Mouse (Mus musculus) urinary bladder, adult 2 months (tissue): ENCODE measurements around the gene Lhx4. TPM values are rescaled to one million over a fixed set of nuclear protein-coding genes. Genes with fewer than 3 reads are reported as not detected.

Experiments used
- DNase-seq: peaks from one replicate; pipeline ENCODE4 v3.0.0; 2022; ENCODE audit warnings: low spot score
- polyA plus RNA-seq: library from polyadenylated mRNA; depleted of rRNA; stranded (reverse); fragments of >200 nt; gene quantifications from 2 replicates; pipeline ENCODE4 v1.2.3, GENCODE M21; 2012

The Lhx4 gene
- polyA plus RNA-seq, 1 experiment = not detected

- DNase-seq = no peak
Observed at GRCm38 (mm10) chr1:155742411-155743363, 8.8 kb downstream of the Lhx4 start.

GRCm38 (mm10) chr1:155741988-155742387, 9.5 kb downstream of the Lhx4 start:
- DNase-seq = no peak

GRCm38 (mm10) chr1:155741378-155741945, 10.0 kb downstream of the Lhx4 start:
- DNase-seq = no peak

- peak; percentile 28 for DNase-seq
Observed at GRCm38 (mm10) chr1:155740622-155741377, 10.7 kb downstream of the Lhx4 start.

DNA sequence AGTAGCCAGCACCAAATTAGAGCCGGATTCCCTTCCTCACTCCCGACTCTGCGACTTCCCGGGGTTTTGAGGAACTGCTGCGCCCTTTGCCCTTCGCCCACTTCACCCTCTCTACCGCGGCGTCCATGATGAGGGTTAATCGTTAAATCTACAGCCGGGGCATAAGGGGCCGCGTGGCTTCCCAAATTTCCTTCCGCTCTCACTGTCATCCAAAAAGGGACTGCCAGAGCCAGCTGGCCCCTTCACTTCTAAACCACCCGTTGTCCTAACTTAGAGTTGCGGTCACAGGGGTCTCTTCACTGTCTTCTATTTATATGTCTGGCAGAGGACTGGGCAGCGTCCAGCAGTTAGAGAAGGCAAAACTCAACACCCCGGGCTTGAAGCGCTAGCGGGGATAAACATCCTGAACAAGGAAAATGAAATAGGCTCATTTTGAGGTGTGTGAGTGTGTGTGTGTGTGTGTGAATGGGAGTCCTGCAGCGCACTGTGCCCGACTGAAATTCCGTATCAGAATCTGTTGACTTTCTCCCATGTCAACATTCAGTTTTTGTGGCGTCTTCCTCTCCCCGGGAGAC, 13.6 kb downstream of the Lhx4 start:
- no peak for DNase-seq

- no peak for DNase-seq
Observed at GRCm38 (mm10) chr1:155737017-155737808, 14.3 kb downstream of the Lhx4 start.

DNA sequence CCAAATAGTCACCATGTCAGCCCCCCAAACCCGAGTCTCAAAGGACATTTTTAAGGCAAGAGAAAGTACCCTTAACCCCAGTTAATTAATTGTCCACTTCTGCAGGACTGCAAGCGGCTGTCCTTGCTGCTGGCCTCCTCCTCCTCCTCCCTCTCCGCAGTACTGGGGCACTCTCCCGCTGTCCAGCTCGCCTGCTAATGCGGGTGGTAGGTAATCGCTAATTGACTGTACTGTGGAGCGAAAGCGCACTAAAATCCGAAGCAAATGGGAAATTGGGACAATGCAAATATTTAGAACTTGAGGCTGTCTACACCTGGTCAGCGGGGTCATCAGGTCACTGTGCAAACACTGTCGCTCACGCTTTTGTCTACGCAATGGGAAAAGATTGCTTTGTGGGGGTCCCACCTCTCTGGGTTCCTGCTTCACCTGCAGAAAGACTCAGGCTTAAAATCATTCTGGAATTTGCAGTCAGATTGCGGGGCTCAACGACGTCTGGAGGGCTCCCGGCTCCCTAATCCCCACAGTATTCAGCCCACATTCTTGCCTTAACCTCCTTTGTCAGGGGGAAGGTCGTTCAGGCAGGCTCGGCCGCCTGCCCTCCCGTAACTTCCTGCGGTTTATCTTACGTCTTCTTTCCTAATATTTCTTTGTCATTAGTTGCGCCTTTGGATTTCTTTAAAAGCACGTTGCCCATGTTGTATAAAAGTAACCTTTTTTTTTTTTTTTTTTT, 15.2 kb downstream of the Lhx4 start:
- no peak for DNase-seq

- no peak for DNase-seq
Observed at GRCm38 (mm10) chr1:155731156-155731555, 20.3 kb downstream of the Lhx4 start.

- DNase-seq = no peak
Observed at GRCm38 (mm10) chr1:155729113-155729795, 22.2 kb downstream of the Lhx4 start.

GRCm38 (mm10) chr1:155727830-155728229, 23.7 kb downstream of the Lhx4 start:
- no peak for DNase-seq

GRCm38 (mm10) chr1:155725876-155726275, 25.6 kb downstream of the Lhx4 start:
- DNase-seq = no peak

- no peak for DNase-seq
Observed at GRCm38 (mm10) chr1:155724301-155724700, 27.2 kb downstream of the Lhx4 start.

GRCm38 (mm10) chr1:155722185-155722584, 29.3 kb downstream of the Lhx4 start:
- no peak for DNase-seq

- no peak for DNase-seq
Observed at GRCm38 (mm10) chr1:155721443-155721842, 30.0 kb downstream of the Lhx4 start.

- DNase-seq = no peak
Observed at GRCm38 (mm10) chr1:155720006-155720405, 31.5 kb downstream of the Lhx4 start.

- no peak for DNase-seq
Observed at GRCm38 (mm10) chr1:155718851-155719250, 32.6 kb downstream of the Lhx4 start.

GRCm38 (mm10) chr1:155717301-155717700, 34.2 kb downstream of the Lhx4 start:
- DNase-seq = no peak

DNA sequence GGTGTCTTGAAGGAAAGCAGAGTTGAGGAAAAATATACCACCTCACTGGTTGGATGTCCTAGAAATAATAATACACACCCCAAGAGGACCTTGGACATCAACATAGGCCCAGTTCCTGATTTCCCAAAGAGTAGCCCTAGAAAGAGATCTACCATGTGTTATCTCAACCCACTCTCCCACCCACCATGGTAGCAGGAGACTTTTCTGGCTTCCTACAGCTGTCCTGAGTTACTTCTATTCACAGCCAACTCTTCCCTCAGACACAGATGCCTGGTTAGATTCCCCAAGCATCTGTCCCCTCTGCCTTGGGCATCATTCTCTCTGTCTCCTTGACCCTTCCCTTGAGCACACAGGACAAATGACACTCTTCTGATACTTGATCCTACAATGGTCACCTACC, 36.1 kb downstream of the Lhx4 start:
- no peak for DNase-seq

- no peak for DNase-seq
Observed at GRCm38 (mm10) chr1:155713306-155713705, 38.2 kb downstream of the Lhx4 start.

DNA sequence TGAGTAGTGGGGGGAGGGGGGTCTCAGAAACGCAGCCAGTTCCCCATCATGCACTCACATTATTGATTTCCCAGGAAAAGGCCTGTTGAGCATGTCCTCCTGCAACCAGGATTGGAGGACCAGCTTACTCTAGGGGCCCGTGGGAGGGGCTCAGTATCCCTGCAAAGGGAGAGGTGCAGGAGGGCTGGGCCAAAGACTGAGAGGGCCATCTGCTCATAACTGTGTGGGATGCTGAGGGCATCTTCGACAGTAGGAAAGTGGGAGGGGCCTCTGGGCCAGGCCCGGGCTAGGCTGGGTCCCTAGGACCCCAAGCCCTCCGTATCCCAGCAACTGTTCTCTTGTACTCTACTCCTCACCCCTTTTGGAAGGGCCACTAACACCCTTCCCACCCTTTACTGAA, 47.3 kb downstream of the Lhx4 start:
- DNase-seq = no peak
